Mouse (Mus musculus) embryonic fibroblast, embryonic 13.5 days (primary cell): ENCODE results near the gene Pom121.

Source experiments
- CTCF ChIP-seq: IDR thresholded peaks from 2 replicates; pipeline ENCODE4 v1.5.1; 2011; ENCODE audit warnings: mild to moderate bottlenecking, control low read depth, low read length, moderate library complexity, borderline replicate concordance; ENCODE audit not compliant: insufficient read depth
- POLR2A ChIP-seq: IDR thresholded peaks from 2 replicates; pipeline ENCODE4 v1.6.1; 2011; ENCODE audit warnings: low read depth, mild to moderate bottlenecking, control low read depth, low read length, moderate library complexity

DNA sequence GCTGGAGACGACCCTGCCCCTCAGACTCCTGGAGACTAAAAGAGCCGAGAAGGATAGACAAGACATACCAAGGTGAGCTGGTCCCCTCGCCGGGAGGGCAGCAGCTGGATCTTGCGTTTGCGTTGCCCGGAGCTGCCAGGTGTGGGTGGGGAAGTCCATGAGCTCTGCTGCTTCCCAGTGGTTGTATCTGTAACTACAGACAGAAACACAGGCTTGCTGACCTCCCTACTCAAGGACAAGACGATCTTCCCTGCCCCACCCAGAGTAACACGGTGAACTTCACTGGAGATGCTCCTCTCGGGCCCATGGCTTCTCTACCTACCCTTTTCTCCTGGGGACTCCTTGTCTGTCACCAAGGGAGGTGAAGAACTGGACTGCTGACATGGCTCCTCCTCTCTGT lies 10.6 kb downstream of the Pom121 start:
- TF ChIP-seq POLR2A (no peak), CTCF (no peak)
